In genomic region chrX:9519969-9520368, GRCm38 (mm10) we compare ENCODE assay signal across 10 mouse cellular contexts. TPM values are rescaled to one million over a fixed set of nuclear protein-coding genes. Genes with fewer than 3 reads are reported as not detected.
DNase-seq lines count a peak whose midpoint lies in the region; ATAC-seq and TF ChIP-seq lines count a peak whose summit lies in the region.
"Not testable (repeated sequence)": the region's sequence is repeated elsewhere in the genome, so short reads cannot be mapped to it uniquely, and the experiment has no call there.
"Had no signal": no experiment of that assay in that cellular context is flagged by ENCODE, and none has a peak within 500 bp of the region (broad histone marks: within the 10 kb centered on the region; RNA-seq: fewer than 3 reads in every experiment).

No protein-coding gene starts in this region.

- not testable (repeated sequence) for ATAC-seq in embryonic facial prominence, embryonic 14.5 days (ENCODE audit: low read depth); liver, postnatal 0 days

- H3K27me3 ChIP-seq in ES-Bruce4 (ENCODE audit: control insufficient read depth, insufficient read depth, low read length, poor library complexity, severe bottlenecking); embryonic facial prominence, embryonic 14.5 days (replicated peaks; ENCODE audit: control insufficient read depth, insufficient read depth, low read length); liver, postnatal 0 days (ENCODE audit: insufficient read depth, low read length): not testable (repeated sequence)

- not testable (repeated sequence) for H3K4me2 ChIP-seq in embryonic facial prominence, embryonic 14.5 days (ENCODE audit: low read depth, low read length); liver, postnatal 0 days (ENCODE audit: low read depth, low read length)

- H3K9ac ChIP-seq in ES-Bruce4 (ENCODE audit: low read depth, poor library complexity, severe bottlenecking); embryonic facial prominence, embryonic 14.5 days (ENCODE audit: low read depth, low read length); liver, postnatal 0 days (replicated peaks): not testable (repeated sequence)

- not testable (repeated sequence) for H3K9me3 ChIP-seq in ES-Bruce4 (replicated peaks; ENCODE audit: control insufficient read depth, insufficient read depth, low read length, poor library complexity, severe bottlenecking); embryonic facial prominence, embryonic 14.5 days (ENCODE audit: control insufficient read depth, low read length); liver, postnatal 0 days (ENCODE audit: low read length)

- TF ChIP-seq EP300 in ES-Bruce4 (IDR thresholded peaks at IDR 0.05; ENCODE audit: insufficient read depth, low read depth, low read length); liver, postnatal 0 days (IDR thresholded peaks at IDR 0.05; ENCODE audit: low read depth): not testable (repeated sequence)

- not testable (repeated sequence) for H3K4me3 ChIP-seq in ES-Bruce4 (ENCODE audit: low read depth, low read length); embryonic facial prominence, embryonic 14.5 days (ENCODE audit: low read depth, low read length); liver, postnatal 0 days (ENCODE audit: low read depth, low read length)

- DNase-seq in c-Kit-positive CD71-positive TER-119-negative erythroid progenitor cells, embryonic 14.5 days (ENCODE audit: low read depth): peak; percentile 20
- peak; percentile 23 for DNase-seq in embryonic facial prominence, embryonic 14.5 days (ENCODE audit: low spot score)
- peak; percentile 2 for DNase-seq in heart, adult 9 months (ENCODE audit: low spot score in 2 of 2)
- DNase-seq in kidney, adult 9 months: peak; percentile 44
- peak; percentile 67 for DNase-seq in liver, postnatal 0 days
- peak; percentile 30 for DNase-seq in neural tube, embryonic 10.5 days (ENCODE audit: extremely low spot score, low spot score)
- peak; percentile 75 for DNase-seq in testis, postnatal 10 days (ENCODE audit: low spot score)

- not testable (repeated sequence) for H3K4me1 ChIP-seq in ES-Bruce4 (ENCODE audit: control insufficient read depth, insufficient read depth, low read length); embryonic facial prominence, embryonic 14.5 days (ENCODE audit: control insufficient read depth, insufficient read depth, low read length); liver, postnatal 0 days (ENCODE audit: insufficient read depth)

- peak; percentile 8 for TF ChIP-seq CTCF in ES-Bruce4 (IDR thresholded peaks at IDR 0.05; ENCODE audit: low read depth, low read length)
- peak; percentile 75 for TF ChIP-seq CTCF in liver, postnatal 0 days (IDR thresholded peaks at IDR 0.05; ENCODE audit: low read depth)

- 25% methylated on average over 2 of the region's 2 CpGs for WGBS in embryonic facial prominence, embryonic 14.5 days
- 22% methylated on average over 2 of the region's 2 CpGs for WGBS in liver, postnatal 0 days (ENCODE audit: insufficient replicate concordance)

- not testable (repeated sequence) for H3K36me3 ChIP-seq in ES-Bruce4 (ENCODE audit: control insufficient read depth, insufficient read depth, low read length, poor library complexity, severe bottlenecking); embryonic facial prominence, embryonic 14.5 days (ENCODE audit: control insufficient read depth, insufficient read depth, low read length); liver, postnatal 0 days (replicated peaks; ENCODE audit: insufficient read depth, low read length)

- not testable (repeated sequence) for TF ChIP-seq POLR2A in ES-Bruce4 (IDR thresholded peaks at IDR 0.05; ENCODE audit: insufficient read depth, low read length)

- not testable (repeated sequence) for H3K27ac ChIP-seq in ES-Bruce4 (ENCODE audit: insufficient read depth, low read length); embryonic facial prominence, embryonic 14.5 days (replicated peaks; ENCODE audit: low read depth, low read length); liver, postnatal 0 days (ENCODE audit: low read depth)

RNA-seq across cellular contexts. Expression of gene Cybb, which starts 32.4 kb away (rescaled TPM):
- polyA plus RNA-seq in ES-Bruce4 (2011; ENCODE audit: insufficient read depth, insufficient read length, low read depth, missing spikeins): not detected in 2 replicates
- polyA plus RNA-seq in embryonic facial prominence, embryonic 14.5 days (2014; fragmentation: Nextera tagmentation; extraction: Ambion mirVana): 3.0 and 3.8 TPM in 2 replicates
- 23.1 and 23.8 TPM in 2 replicates for polyA plus RNA-seq in liver, postnatal 0 days (2015; fragmentation: Nextera tagmentation; extraction: Ambion mirVana)
- polyA plus RNA-seq: myocyte had no signal

RNA-seq across cellular contexts. Expression of gene H2al1o, which starts 52.2 kb away (rescaled TPM):
- polyA plus RNA-seq in ES-Bruce4 (2011; ENCODE audit: insufficient read depth, insufficient read length, low read depth, missing spikeins): not detected in 2 replicates
- polyA plus RNA-seq in embryonic facial prominence, embryonic 14.5 days (2014; fragmentation: Nextera tagmentation; extraction: Ambion mirVana): not detected in 2 replicates
- not detected in 2 replicates for polyA plus RNA-seq in liver, postnatal 0 days (2015; fragmentation: Nextera tagmentation; extraction: Ambion mirVana)
- polyA plus RNA-seq: myocyte; urinary bladder, adult 2 months had no signal

Comparison
In these comparisons a context has a peak if more than half of its experiments do, and no peak if none do; other contexts are left out.
1. DNase-seq: peak in every context shown above with its lines; median percentile 75 in testis, postnatal 10 days; 67 in liver, postnatal 0 days; 44 in kidney, adult 9 months; 30 in neural tube, embryonic 10.5 days; 23 in embryonic facial prominence, embryonic 14.5 days; 20 in c-Kit-positive CD71-positive TER-119-negative erythroid progenitor cells, embryonic 14.5 days; 2 in heart, adult 9 months.